Mouse (Mus musculus) embryonic facial prominence, embryonic 12.5 days (tissue): ENCODE data around the gene Tead1. TPM values are rescaled to one million over a fixed set of nuclear protein-coding genes. Genes with fewer than 3 reads are reported as not detected.

Experiments used
- ATAC-seq: fragments of 200-750 bp; cut with Nextera tagmentation; 2 replicates; pipeline ENCODE4 v1.8.0; 2017; ENCODE audit not compliant: insufficient number of reproducible peaks, insufficient read depth, low FRiP score, low TSS enrichment
- H3K27ac ChIP-seq: fragments of 300-500 bp; sonication (generic); 2 replicates; pipeline ENCODE4 v1.5.1; 2016; ENCODE audit warnings: mild to moderate bottlenecking
- H3K27me3 ChIP-seq: fragments of 300-500 bp; sonication (generic); 2 replicates; pipeline ENCODE4 v1.6.1; 2016; ENCODE audit warnings: mild to moderate bottlenecking, moderate library complexity
- H3K36me3 ChIP-seq: fragments of 300-500 bp; sonication (generic); 2 replicates; pipeline ENCODE4 v1.6.1; 2016; ENCODE audit warnings: mild to moderate bottlenecking
- H3K4me1 ChIP-seq: fragments of 300-500 bp; sonication (generic); 2 replicates; pipeline ENCODE4 v1.6.1; 2016
- H3K4me2 ChIP-seq: fragments of 300-500 bp; sonication (generic); replicated peaks from 2 replicates; pipeline ENCODE4 v1.6.1; 2016; ENCODE audit warnings: mild to moderate bottlenecking, moderate library complexity
- H3K4me3 ChIP-seq: fragments of 300-500 bp; sonication (generic); 2 replicates; pipeline ENCODE4 v1.5.1; 2016; ENCODE audit warnings: mild to moderate bottlenecking
- H3K9ac ChIP-seq: fragments of 300-500 bp; sonication (generic); 2 replicates; pipeline ENCODE4 v1.6.1; 2016; ENCODE audit warnings: mild to moderate bottlenecking, moderate library complexity
- H3K9me3 ChIP-seq: fragments of 300-500 bp; sonication (generic); 2 replicates; pipeline ENCODE4 v1.6.1; 2016; ENCODE audit warnings: mild to moderate bottlenecking, moderate library complexity
- WGBS: fragments of 180-500 bp; shearing (Covaris S2); methylation state at CpG from one replicate; pipeline ENCODE4 v1.1.7; 2016; 5-methylcytosine and 5-hydroxymethylcytosine counted together
- polyA plus RNA-seq: library from polyadenylated mRNA; unstranded; fragments of >200 nt; fragmentation: Nextera tagmentation; extraction: Ambion mirVana; gene quantifications from 2 replicates; pipeline ENCODE4 v1.2.1, GENCODE M21; 2016

Gene Tead1
- polyA plus RNA-seq, 1 experiment from 2014 or later = 32.8 TPM

GRCm38 (mm10) chr7:112851281-112851744 is 172.2 kb downstream of the Tead1 start:
- 49% methylated on average over 8 of the region's 8 CpGs for WGBS
- H3K27ac ChIP-seq = 0 out of 2 replicates have a peak overlapping the region, but pooled peaks have one; percentile 17
- H3K9ac ChIP-seq = no peak overlapping the region
- no peak for ATAC-seq
- H3K27me3 ChIP-seq = no peaks in the 10 kb centered on the region
- no peak overlapping the region for H3K4me3 ChIP-seq
- no peak overlapping the region for H3K4me2 ChIP-seq
- peaks cover 23% of the 10 kb centered on the region; the same call in 1 of the 2 replicates for H3K36me3 ChIP-seq
- no peaks in the 10 kb centered on the region for H3K9me3 ChIP-seq
- H3K4me1 ChIP-seq = peaks cover 42% of the 10 kb centered on the region

DNA sequence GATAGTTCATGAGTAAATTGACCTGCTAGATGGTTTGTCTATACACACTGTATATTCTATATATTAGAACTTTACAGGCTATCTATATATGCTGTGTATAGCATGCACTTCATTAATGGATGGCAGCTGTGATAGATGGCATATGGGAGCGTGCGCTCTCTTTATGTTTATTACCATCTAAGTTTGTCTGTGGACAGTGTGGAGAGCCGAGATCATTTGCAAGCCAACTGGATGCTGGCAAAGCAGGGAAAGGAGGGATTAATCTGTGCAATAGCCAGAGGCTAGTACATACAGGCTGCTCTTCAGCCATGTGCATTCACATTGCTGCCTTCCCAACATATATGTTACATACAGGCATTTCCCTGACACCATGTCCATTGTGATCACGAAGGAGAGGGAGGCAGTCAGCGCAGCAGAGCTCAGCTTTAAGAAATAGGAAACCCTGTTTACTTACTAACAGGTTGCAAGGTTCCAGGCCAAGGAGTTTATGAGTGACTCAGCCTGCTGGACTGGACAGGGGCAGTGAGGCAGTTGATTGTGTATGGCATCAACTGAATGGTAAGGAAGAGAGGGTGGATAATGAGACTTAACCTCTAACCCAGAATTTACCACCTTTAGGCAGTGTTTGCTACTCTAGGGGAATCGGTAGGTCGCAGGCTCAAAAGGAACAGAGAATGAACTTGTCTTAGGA is 173.2 kb downstream of the Tead1 start:
- H3K9me3 ChIP-seq = no peaks in the 10 kb centered on the region
- no peak overlapping the region for H3K9ac ChIP-seq
- H3K27me3 ChIP-seq = no peaks in the 10 kb centered on the region
- no peak overlapping the region for H3K4me3 ChIP-seq
- no peak for ATAC-seq
- 51% methylated on average over 7 of the region's 7 CpGs for WGBS
- peaks cover 19% of the 10 kb centered on the region; the same call in 1 of the 2 replicates for H3K36me3 ChIP-seq
- no peak overlapping the region for H3K4me2 ChIP-seq
- H3K27ac ChIP-seq = no peak overlapping the region
- H3K4me1 ChIP-seq = peaks cover 49% of the 10 kb centered on the region

DNA sequence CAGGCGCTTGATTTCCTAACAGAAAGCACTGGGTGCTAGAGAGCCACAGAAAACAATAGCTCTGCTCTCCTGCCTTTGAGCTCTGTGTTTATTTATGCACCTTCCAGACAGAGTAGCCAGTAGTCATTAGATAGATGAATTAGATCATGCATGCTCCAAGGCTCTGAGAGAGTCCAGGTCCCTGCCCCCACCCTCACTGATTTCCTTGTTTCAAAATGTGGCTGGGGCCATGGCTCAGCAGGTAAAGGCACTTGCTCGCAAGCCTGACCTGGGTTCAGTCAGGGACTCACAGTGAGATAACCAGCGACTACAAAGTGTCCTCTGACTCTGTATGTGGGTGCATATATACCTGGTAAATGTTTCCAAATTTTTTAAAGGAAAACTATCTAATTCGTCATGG is 174.7 kb downstream of the Tead1 start:
- no peaks in the 10 kb centered on the region for H3K9me3 ChIP-seq
- 67% methylated on average over 4 of the region's 4 CpGs for WGBS
- H3K9ac ChIP-seq = no peak overlapping the region
- no peak overlapping the region for H3K4me3 ChIP-seq
- ATAC-seq = no peak
- H3K4me1 ChIP-seq = peaks cover 49% of the 10 kb centered on the region
- no peak overlapping the region for H3K27ac ChIP-seq
- H3K27me3 ChIP-seq = no peaks in the 10 kb centered on the region; the same call in 1 of the 2 replicates
- peaks cover 24% of the 10 kb centered on the region for H3K36me3 ChIP-seq
- no peak overlapping the region for H3K4me2 ChIP-seq

GRCm38 (mm10) chr7:112854516-112854915 is 175.4 kb downstream of the Tead1 start:
- H3K4me2 ChIP-seq = no peak overlapping the region
- H3K27ac ChIP-seq = no peak overlapping the region
- H3K4me1 ChIP-seq = peaks cover 49% of the 10 kb centered on the region
- no peak overlapping the region for H3K4me3 ChIP-seq
- H3K27me3 ChIP-seq = no peaks in the 10 kb centered on the region; the same call in 1 of the 2 replicates
- WGBS = 35% methylated on average over 5 of the region's 5 CpGs
- no peak for ATAC-seq
- H3K36me3 ChIP-seq = peaks cover 21% of the 10 kb centered on the region
- H3K9me3 ChIP-seq = no peaks in the 10 kb centered on the region
- no peak overlapping the region for H3K9ac ChIP-seq

DNA sequence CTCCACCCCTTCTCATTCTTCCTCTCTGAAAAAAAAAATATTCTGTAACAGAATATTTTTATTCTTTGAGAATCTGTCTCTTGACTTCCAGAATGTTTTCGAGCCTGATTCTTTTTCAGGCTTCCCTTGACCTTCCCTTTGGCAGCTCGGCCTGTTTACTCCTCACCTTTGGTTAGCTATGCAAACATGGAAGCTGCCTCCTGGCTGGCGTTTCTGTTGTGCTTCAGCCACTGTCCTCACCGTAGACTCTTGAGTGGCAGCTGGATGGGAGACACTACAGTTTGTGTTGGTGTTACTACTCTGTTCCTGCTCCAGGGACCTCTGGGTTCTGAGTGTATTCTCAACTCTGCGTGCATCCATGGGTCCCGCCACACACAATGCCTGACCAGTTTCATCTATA is 176.3 kb downstream of the Tead1 start:
- peaks cover 49% of the 10 kb centered on the region for H3K4me1 ChIP-seq
- ATAC-seq = no peak
- no peak overlapping the region for H3K4me3 ChIP-seq
- H3K9me3 ChIP-seq = no peaks in the 10 kb centered on the region
- 70% methylated on average over 6 of the region's 6 CpGs for WGBS
- peaks cover 12% of the 10 kb centered on the region for H3K36me3 ChIP-seq
- no peak overlapping the region for H3K27ac ChIP-seq
- H3K4me2 ChIP-seq = no peak overlapping the region
- no peak overlapping the region for H3K9ac ChIP-seq
- no peaks in the 10 kb centered on the region; the same call in 1 of the 2 replicates for H3K27me3 ChIP-seq

DNA sequence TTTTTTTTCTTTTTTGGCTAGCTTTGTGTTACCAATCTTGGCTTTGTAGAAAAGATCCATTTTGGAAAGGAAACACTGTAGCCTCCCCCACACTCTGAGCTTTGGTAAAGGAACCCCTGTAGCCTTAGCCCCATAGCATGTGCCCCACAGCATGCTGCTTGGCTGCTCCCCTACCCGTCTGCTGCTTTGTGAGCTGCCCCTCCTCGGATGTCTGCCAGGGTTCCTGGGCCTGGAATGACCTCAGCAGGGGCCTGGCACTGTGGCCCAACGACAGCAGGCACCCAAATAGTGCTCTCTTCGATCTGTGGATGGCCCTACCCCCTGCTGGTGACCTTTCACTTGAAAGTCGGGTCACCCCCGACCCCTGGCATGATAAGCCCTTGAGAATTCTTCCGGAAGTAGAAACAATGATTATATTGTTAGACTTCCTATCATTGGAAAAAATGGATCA is 177.0 kb downstream of the Tead1 start:
- no peaks in the 10 kb centered on the region; the same call in 1 of the 2 replicates for H3K27me3 ChIP-seq
- ATAC-seq = no peak
- no peak overlapping the region for H3K9ac ChIP-seq
- peaks cover 11% of the 10 kb centered on the region for H3K36me3 ChIP-seq
- H3K4me2 ChIP-seq = no peak overlapping the region
- 0 out of 2 replicates have a peak overlapping the region, but pooled peaks have one; percentile 60 for H3K27ac ChIP-seq
- WGBS = 15% methylated on average over 7 of the region's 7 CpGs
- H3K4me3 ChIP-seq = no peak overlapping the region
- H3K9me3 ChIP-seq = no peaks in the 10 kb centered on the region
- H3K4me1 ChIP-seq = peaks cover 46% of the 10 kb centered on the region

DNA sequence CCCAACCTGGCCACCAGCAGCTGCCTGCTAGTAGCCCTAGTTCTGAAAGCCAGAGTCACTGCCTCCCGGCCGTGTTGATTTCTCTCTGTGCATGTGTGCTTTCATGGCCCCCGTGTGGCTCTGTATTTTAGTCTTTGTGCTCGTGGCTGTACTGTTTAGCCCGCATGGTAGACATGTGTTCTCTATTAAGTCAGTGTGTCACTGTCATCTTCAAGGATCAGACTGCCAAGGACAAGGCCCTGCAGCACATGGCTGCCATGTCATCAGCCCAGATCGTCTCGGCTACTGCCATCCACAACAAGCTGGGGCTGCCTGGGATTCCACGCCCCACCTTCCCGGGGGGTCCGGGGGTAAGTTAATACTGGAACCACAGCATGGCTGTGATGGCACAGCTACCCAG is 177.5 kb downstream of the Tead1 start:
- 0 out of 2 replicates have a peak, but pooled peaks have one; percentile 38 for ATAC-seq
- H3K27ac ChIP-seq = no peak overlapping the region
- no peak overlapping the region for H3K4me2 ChIP-seq
- H3K9ac ChIP-seq = no peak overlapping the region
- WGBS = 27% methylated on average over 10 of the region's 10 CpGs
- no peaks in the 10 kb centered on the region; the same call in 1 of the 2 replicates for H3K27me3 ChIP-seq
- peaks cover 41% of the 10 kb centered on the region for H3K4me1 ChIP-seq
- no peaks in the 10 kb centered on the region for H3K9me3 ChIP-seq
- H3K36me3 ChIP-seq = peaks cover 15% of the 10 kb centered on the region
- no peak overlapping the region for H3K4me3 ChIP-seq

DNA sequence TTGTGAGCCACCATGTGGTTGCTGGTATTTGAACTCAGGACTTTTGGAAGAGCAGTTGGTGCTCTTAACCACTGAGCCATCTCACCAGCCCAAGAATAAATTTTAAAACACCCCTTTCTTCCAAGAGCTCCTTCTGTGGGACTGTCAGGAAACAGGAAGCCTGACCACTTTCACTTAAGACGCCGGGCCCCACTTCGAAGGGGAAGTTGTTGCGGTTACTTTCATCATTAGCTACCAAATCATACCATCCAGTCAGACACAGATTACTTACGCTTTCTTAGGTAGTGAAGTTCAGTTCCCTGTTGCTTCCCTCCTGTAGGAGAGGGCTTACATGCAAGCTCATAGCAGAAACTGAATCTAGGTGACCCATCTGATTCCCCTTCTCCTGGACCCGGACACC is 180.8 kb downstream of the Tead1 start:
- no peak overlapping the region for H3K9ac ChIP-seq
- H3K9me3 ChIP-seq = no peaks in the 10 kb centered on the region
- no peak overlapping the region for H3K4me3 ChIP-seq
- H3K27ac ChIP-seq = no peak overlapping the region
- peaks cover 18% of the 10 kb centered on the region for H3K4me1 ChIP-seq
- ATAC-seq = no peak
- peaks cover 43% of the 10 kb centered on the region for H3K36me3 ChIP-seq
- H3K27me3 ChIP-seq = no peaks in the 10 kb centered on the region; the same call in 1 of the 2 replicates
- no peak overlapping the region for H3K4me2 ChIP-seq
- WGBS = 84% methylated on average over 6 of the region's 6 CpGs

DNA sequence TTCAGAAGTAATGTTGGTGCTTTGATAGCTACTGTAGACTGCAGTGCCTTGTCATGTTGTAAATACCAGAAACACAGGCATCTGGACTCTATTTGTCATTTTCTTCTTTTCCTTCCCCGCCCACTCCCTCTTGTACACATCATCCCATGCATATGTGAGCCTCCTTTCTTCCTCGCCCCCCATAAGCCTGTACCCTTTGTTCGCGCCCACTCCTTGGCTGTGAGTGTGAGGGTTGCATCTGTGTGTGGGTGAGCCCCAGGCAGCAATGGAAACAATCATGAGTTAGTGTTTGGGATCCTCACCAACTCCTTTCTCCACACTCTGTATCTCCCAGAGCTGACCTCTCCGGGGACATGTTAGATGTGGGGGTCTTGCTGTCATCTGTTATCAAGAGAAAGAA is 183.0 kb downstream of the Tead1 start:
- no peak for ATAC-seq
- Histone ChIP-seq H3K4me1 (no peaks in the 10 kb centered on the region), H3K9me3 (no peaks in the 10 kb centered on the region), H3K27ac (no peak overlapping the region), H3K9ac (no peak overlapping the region), H3K4me2 (no peak overlapping the region), H3K27me3 (no peaks in the 10 kb centered on the region; the same call in 1 of the 2 replicates), H3K4me3 (no peak overlapping the region), H3K36me3 (peaks cover 47% of the 10 kb centered on the region)
- WGBS = 91% methylated on average over 5 of the region's 5 CpGs

DNA sequence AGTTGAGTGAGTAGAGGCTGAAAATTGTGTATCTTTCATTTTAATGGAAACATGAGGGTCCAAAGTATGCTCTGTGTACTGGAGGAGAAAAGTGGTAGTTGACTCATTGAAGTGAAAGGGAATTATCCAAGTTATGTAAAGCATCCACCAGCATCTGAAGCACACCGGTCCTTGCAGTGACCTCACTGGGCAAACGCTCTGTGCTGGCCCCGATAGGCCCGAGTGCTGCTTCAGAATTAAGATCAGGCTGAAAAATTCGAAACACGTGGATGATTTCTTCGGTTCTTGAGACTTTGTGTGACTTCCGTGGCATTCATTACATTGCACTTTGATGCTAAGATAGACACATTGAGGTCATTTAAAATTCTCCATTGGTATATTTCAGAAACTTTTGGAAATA is 185.1 kb downstream of the Tead1 start:
- Histone ChIP-seq H3K4me1 (peaks cover 12% of the 10 kb centered on the region), H3K36me3 (peaks cover 37% of the 10 kb centered on the region), H3K4me2 (no peak overlapping the region), H3K27me3 (no peaks in the 10 kb centered on the region), H3K27ac (no peak overlapping the region), H3K4me3 (no peak overlapping the region), H3K9me3 (no peaks in the 10 kb centered on the region), H3K9ac (no peak overlapping the region)
- no peak for ATAC-seq
- 78% methylated on average over 8 of the region's 8 CpGs for WGBS

- H3K4me2 ChIP-seq = no peak overlapping the region
- no peak overlapping the region for H3K9ac ChIP-seq
- H3K4me3 ChIP-seq = no peak overlapping the region
- 11% methylated on average over 2 of the region's 2 CpGs for WGBS
- no peaks in the 10 kb centered on the region for H3K27me3 ChIP-seq
- peaks cover 12% of the 10 kb centered on the region for H3K4me1 ChIP-seq
- no peaks in the 10 kb centered on the region for H3K9me3 ChIP-seq
- peaks cover 37% of the 10 kb centered on the region for H3K36me3 ChIP-seq
- no peak for ATAC-seq
- H3K27ac ChIP-seq = no peak overlapping the region
Measured at GRCm38 (mm10) chr7:112865739-112866138, 186.6 kb downstream of the Tead1 start.
